Mouse (Mus musculus) brown adipose tissue, adult 24 weeks (tissue): Measurements from ENCODE around the gene Cldn7. TPM values are rescaled to one million over a fixed set of nuclear protein-coding genes. Genes with fewer than 3 reads are reported as not detected.
"Not testable (repeated sequence)": the region's sequence is repeated elsewhere in the genome, so short reads cannot be mapped to it uniquely, and the experiment has no call there.

Source experiments
- H3K27ac ChIP-seq: fragments of 200-500 bp; replicated peaks from 2 replicates; pipeline ENCODE4 v1.5.1; 2012; ENCODE audit warnings: low read depth, mild to moderate bottlenecking, low read length
- H3K4me1 ChIP-seq: fragments of 200-500 bp; 2 replicates; pipeline ENCODE4 v1.6.1; 2012; ENCODE audit warnings: low read length, mixed read lengths; ENCODE audit not compliant: control insufficient read depth, insufficient read depth, insufficient read length
- H3K4me3 ChIP-seq: fragments of 200-500 bp; 2 replicates; pipeline ENCODE4 v1.5.1; 2012; ENCODE audit warnings: low read depth, mild to moderate bottlenecking, low read length, moderate library complexity; ENCODE audit not compliant: insufficient read depth
- polyA plus RNA-seq: library from polyadenylated mRNA; stranded (reverse); fragments of >200 nt; gene quantifications from 2 replicates; pipeline ENCODE4 v1.2.4, GENCODE M21; 2012; ENCODE audit not compliant: missing spikeins, insufficient read depth, insufficient read length

Gene Cldn7
- not detected in 2 replicates for polyA plus RNA-seq

DNA sequence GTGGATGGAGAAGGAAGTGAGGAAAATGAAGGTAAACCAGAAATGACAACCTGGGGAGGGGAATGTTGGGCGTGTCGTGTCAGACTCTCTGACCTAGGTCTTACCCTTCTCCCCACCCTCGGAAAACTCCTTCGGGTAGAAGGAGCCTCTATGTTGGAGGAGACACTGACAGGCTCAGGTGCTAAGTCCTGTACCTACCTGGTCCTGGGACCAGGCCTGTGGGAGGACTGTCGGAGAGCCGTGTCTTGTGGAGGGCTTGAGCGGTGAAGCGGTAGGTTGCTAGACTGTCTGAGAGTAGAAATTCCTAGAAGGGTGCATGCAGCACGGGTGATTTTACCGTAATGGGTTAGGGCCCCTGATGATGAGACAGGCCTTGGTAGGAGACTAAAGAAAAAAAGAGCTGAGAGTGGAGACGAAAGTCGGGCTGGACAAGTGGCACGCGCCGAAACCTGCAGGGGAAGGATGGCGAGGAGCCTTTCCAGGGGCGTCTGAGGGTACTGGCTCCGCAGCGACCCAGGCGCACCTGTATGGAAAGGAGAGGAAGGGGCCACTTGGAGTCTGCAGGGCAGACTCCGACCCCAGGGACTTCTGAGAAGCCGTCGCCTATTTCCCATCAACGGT, at the start of gene Cldn7:
TSS of gene Cldn7 (plus strand) at position 130 of the 621 bp plus-strand sequence.
- Histone ChIP-seq H3K4me1 (peaks cover 4% of the 10 kb centered on the region; the same call in 1 of the 2 replicates), H3K27ac (no peak within 1 kb of the TSS), H3K4me3 (no peak within 1 kb of the TSS; the same call in none of the 2 replicates)

DNA sequence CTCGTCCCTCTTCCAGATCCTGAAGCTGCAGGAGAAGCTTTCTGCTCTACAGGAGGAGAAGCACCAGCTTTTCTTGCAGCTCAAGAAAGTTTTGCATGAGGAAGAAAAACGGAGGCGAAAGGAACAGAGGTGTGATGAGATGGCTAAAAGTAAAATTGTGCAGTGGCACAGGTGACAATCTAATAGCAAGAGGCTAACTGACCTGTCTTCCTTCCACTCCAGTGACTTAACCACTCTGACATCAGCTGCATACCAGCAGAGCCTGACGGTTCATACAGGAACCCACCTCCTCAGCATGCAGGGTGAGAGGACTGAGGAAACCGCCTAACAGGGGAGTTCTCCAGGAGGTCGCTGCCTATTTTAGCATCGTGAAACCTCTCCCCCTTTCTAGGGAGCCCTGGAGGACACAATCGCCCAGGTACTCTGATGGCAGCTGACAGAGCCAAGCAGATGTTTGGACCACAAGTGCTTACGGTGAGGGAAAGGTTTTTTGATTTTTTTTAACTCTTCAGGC, 49.6 kb upstream of the Cldn7 start:
- H3K4me1 ChIP-seq, result peaks cover 3% of the 10 kb centered on the region; the same call in 1 of the 2 replicates
- no peak overlapping the region for H3K27ac ChIP-seq
- H3K4me3 ChIP-seq, result peak overlapping the region; percentile 81

DNA sequence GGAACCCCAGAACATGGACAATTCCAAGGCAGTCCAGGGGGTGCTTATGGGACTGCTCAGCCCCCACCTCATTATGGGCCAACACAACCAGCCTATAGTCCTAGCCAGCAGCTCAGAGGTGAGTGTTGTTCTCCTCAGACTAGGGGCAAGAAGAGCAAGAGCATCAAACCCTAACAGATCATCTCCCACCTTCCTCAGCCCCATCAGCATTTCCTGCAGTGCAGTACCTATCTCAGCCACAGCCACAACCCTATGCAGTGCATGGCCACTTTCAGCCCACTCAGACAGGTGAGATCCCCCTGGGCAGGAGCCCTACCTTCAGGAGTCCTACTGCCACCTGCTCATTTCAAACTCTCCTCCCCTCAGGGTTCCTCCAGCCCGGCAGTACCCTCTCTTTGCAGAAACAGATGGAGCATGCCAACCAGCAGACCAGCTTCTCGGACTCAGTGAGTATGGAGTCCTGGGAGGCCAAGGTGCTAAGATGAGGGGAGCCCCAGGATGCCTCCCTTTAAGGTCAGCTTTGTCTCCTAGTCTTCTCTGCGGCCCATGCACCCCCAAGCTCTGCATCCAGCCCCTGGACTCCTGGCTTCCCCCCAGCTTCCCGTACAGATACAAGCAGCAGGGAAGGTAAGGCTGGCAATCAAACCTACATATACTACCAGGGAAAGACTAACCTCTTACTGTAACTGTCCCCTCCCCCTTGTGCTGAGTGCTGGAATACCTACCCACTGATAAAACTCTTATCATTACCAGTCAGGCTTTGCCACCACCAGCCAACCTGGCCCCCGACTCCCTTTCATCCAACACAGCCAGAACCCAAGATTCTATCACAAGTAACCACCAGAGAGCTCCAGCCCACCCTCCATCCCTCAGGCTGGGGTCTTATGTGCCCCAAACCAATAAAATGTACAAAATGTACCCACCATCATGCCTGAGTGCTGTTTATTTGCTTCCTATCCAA, 48.6 kb upstream of the Cldn7 start:
- peaks cover 3% of the 10 kb centered on the region; the same call in 1 of the 2 replicates for H3K4me1 ChIP-seq
- no peak overlapping the region for H3K27ac ChIP-seq
- H3K4me3 ChIP-seq, result peak overlapping the region; percentile 3; the same call in 1 of the 2 replicates

DNA sequence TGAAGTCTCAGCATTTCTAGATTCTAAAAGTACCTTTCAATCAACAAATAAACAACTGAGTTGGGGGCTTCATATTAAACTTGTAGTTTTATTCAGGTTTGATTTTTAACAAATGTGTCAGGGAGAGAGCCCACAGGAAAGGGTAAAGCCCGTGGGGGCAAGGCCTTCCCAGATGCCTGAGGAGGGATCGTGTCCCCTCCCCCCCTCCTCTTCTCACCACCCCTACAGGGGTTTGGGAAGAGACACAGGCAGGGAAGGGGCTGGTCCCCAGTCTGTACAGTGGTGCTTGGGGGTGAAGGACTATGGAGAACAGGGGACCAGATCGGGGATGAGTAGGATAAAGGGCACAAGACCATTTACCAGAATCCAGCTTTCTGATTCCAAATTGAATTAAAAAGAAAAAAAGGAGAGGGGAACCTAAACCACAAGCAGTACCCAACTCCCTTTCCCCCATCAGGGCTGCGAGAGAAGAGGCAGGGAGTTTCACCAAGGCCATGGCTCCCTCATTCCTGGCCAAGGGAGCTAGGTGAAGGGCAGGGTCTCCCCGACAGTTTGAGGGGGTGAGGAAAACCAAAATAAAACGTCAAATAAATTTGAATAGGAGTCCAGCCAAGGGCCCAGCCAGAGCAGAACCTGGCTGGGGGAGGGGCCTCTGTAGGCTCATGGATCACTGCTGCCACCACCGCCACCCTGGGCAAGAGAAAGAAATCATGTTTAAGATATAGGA, 47.8 kb upstream of the Cldn7 start:
- H3K4me3 ChIP-seq, H3K4me1 ChIP-seq: not testable (repeated sequence)

DNA sequence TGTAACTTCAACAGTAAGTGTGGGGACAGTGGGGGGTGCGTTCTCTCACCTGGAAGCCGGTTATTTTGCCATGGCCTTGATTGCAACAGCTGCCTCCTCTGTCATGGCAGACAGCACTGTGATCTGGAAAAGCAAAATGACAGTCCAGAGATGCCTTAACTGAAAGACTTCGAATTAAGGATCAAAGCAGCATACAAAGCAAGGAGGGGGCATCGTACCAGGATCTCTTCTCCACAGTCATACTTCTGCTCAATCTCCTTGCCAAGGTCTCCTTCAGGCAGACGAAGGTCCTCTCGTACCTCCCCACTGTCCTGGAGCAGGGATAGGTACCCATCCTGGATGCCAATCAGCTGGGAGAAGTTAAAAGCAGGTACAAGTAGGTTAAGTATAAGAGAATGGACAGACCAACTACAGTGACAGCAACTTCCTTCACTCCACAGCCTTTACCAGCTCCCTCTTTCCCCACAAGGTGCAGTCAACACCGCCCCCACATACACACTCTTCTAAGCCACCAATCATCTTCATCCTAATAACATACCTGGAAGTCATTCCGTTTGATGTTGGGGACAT, 47.1 kb upstream of the Cldn7 start:
- Histone ChIP-seq H3K27ac (no peak overlapping the region), H3K4me3 (no peak overlapping the region)

More for the DNA sequence above, 47.8 kb upstream of the Cldn7 start:
- not testable (repeated sequence) for H3K27ac ChIP-seq

DNA sequence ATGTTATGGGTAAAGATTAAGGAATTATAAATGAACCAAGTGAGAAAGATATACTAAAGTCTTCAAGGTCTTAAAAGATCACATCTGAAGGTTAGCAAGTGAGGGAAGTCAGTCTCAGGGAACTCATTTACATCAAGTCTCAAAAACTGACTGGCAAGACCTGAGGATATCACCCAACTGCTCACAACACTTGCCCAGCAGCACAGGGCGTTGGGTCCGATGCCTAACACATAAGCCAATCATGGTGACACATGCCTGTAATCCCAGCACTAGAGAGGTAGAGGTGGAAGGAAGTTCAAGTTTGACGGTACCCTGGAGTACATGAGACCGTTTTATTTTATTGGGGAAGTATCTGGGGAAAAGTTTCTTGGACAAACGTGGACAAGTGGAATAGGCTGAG, 46.5 kb upstream of the Cldn7 start:
- peaks cover 6% of the 10 kb centered on the region for H3K4me1 ChIP-seq
- no peak overlapping the region for H3K4me3 ChIP-seq
- H3K27ac ChIP-seq, result no peak overlapping the region

More for the DNA sequence above, 47.1 kb upstream of the Cldn7 start:
- peaks cover 6% of the 10 kb centered on the region for H3K4me1 ChIP-seq

DNA sequence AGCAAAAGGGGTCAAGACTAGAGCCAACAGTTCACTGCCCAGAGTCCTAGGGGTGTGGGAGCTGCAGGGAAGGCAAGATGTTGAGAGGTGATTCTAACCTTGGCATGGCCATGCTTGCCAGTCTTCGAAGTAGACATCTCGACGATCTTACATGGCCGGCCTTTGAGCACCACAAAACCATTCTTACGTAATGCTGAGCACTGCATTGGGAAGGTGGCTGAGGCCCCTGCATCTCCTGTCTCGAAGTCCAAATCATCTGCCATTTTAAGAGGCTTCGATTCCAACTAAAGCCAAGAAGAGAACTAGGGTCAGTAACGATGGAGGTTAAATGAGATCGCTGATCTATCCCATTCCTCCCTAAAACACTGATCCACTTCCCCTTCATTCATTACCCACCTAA, 45.5 kb upstream of the Cldn7 start:
- peak overlapping the region; percentile 72 for H3K4me3 ChIP-seq
- H3K4me1 ChIP-seq, result peaks cover 3% of the 10 kb centered on the region
- no peak overlapping the region for H3K27ac ChIP-seq

DNA sequence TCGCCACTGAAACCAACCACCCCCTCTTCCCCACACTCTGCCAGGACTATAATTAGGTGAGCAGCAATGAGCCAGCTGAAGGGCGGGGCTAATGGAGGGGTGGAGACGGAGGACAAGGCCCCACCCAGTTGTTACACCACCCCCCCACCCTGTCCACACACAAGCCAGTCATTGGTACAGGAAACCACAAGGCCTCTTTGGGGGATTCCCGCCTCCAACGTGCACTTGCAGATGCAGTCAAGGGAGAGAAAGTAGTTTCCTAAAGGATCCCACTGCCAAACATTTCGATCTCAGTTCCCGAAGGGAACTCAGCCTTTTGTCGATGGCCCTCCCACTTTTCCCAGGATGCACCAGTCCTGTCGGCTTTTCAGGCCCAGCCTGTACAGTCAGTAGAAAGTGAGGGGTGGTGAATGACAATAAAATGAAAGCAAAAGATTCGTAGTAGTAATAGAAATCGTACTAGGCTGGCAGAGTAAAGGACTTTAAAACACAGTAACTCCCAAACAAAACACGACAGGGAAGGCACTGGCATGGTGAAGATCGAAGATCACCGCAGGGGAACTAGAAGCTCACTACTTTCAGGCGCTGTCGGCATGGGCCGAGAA, 44.8 kb upstream of the Cldn7 start:
- Histone ChIP-seq H3K4me1 (peaks cover 3% of the 10 kb centered on the region), H3K27ac (peak overlapping the region; percentile 83), H3K4me3 (peak overlapping the region; percentile 72)

DNA sequence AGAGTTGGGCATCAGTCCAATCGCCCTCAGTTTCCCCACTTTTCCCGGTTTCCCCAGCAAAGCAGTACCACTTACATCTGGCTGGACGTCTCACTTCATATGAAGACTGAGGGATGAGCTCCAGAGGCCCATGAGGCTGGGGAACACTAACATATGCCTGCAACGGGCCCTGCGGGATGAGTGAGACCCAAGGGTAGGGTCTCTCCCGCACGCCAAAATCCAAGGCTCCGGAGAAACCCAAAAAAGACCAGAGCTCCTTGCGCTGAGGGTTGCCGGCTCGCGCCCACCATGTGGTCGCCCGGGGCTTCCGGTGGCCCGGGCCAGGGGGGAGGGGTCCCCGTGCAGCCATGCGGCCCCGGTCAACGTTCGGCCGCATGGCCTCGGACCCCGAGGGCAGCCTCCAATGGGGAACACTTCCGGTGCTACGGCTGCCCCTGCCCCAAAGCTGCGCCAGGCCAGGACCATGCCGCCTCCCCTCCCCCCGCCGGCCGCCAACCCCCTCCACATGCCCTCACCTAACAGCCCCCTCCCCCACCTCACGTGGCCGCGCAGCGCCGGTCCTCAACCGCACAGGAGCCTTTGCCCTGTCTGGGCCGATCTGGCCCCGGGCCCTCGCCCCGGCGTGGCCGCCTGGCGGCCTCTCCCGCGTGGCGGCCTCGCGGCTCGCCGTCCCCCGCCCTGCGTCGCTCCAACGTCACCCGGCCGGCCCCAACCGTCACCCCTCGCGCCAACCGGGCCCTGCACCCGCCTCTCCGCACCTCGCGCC, 44.1 kb upstream of the Cldn7 start:
- Histone ChIP-seq H3K4me3 (peak overlapping the region; percentile 72), H3K27ac (peak overlapping the region; percentile 83), H3K4me1 (peaks cover 3% of the 10 kb centered on the region)

DNA sequence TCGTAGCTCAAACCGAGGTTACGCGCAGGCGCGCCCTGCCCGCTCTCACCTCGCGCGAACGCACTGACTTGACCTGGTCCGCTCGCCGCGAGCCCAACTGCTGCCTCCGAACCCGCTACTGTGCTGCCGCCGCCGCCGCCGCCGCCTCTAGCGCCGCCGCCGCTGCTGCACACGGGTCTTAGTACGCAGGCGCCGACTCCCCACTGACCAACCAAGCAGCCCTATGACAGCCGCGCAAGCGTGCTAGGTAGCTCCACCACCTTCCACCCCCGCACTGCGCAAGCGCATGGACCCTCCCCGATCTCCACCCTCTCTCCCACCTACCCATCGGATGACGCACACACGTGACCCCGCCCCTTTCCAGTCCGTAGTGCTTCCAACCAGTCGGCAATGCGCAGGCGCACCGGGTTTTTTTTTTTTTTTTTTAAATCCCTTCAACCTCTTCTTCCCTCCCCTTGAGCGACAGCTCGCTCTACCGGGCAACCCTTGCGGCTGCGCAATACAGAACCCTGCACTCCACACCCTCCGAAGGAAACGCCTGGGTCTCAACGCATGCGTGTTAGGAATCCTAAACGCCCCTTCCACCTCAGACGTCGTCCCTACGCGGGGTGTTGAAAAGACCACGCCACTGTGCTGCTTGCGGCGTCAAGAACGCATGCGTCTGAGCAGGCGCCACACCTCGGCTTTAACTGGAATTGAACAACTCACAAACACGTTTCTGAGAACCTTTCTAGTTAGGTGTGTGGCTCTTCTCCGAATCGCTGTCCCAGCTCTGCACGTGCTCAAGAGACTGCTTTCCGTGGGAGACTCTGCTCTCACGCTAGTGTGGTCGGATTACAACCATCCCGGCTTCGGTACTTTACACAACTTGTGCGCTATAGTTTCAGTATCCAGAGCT, 43.2 kb upstream of the Cldn7 start, which contains the start of gene Eif5a:
TSS of gene Eif5a (minus strand) at position 845 of the 898 bp plus-strand sequence.
- Histone ChIP-seq H3K4me3 (peak within 1 kb of the TSS; percentile 72), H3K27ac (peak within 1 kb of the TSS; percentile 91), H3K4me1 (peaks cover 3% of the 10 kb centered on the region)

DNA sequence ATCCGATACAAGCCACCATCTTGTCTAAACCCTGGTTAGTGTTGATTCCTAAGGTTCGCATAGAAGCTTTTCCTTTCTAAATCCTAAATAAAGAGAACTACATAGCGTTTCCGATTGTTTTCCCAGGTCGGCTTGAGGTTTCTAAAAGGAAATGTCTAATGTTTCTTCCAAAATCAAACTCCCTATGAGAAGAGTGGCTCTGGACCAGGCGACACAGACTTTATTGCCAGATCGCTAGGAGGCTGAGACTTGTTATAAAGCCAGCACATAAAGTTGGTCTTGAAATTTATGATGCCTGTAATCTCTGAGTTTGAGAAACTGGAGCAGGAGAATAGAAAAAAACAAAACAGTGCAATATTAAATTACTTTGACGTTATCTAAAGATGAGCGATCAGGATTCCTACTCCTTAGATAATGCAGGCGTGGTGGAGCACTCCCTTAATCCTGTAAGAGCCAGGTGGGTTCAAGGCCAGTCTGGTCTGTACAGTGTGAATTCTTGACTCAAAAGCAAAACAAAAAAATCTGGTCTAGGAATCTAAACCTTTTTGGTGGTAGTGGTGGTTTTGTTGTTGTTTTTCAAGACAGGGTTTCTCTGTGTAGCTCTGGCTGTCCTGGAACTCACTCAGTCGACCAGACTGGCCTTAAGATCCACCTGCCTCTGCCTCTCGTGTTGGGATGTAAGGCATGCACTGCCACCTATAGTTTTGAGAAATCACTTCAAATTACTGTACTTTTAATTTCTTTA, 42.4 kb upstream of the Cldn7 start:
- Histone ChIP-seq H3K4me3 (peak overlapping the region; percentile 65), H3K27ac (peak overlapping the region; percentile 91), H3K4me1 (peaks cover 3% of the 10 kb centered on the region)

DNA sequence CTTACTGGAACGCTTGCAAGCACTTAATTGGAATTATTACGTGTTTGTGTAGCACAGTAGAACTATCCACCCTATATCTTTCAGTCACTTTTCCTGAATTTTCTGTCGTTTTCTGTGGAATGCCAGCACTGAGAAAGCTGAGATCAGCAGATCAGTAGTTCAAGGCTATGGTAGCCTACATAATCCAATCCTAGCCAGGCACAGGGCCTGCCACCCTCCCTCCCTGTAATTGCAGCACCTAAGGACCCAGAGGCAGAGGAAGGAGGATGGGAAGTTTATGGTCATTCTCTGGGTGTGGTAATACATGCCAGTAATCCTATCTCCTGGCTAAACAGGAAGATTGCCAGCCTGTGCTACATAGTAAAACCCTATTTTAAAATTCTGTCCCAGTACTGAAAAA, 41.8 kb upstream of the Cldn7 start:
- Histone ChIP-seq H3K4me1 (peaks cover 3% of the 10 kb centered on the region), H3K4me3 (no peak overlapping the region), H3K27ac (no peak overlapping the region; the same call in 1 of the 2 replicates)
